Mouse (Mus musculus): ENCODE data around the gene Olfr1104. TPM values are rescaled to one million over a fixed set of nuclear protein-coding genes. Genes with fewer than 3 reads are reported as not detected.

Gene Olfr1104
- total RNA-seq (2021): not detected

- no peak for DNase-seq (ENCODE audit: low spot score in 2 of 2)
- intact Hi-C loops (cut with DNase I): no loop called here
Measured at GRCm38 (mm10) chr2:87026980-87027379, at the start of gene Olfr1104. TSS of gene Olfr1104 (minus strand) at chr2:87027080.

- intact Hi-C loops (cut with DNase I): no loop called here
- DNase-seq (ENCODE audit: low spot score in 2 of 2): no peak
Measured at GRCm38 (mm10) chr2:87075717-87076116, 48.8 kb upstream of the Olfr1104 start, which contains the start of gene Olfr1107. TSS of gene Olfr1107 (minus strand) at chr2:87075817.

GRCm38 (mm10) chr2:87052173-87052572 is 25.3 kb upstream of the Olfr1104 start, which contains the start of gene Olfr1106:
TSS of gene Olfr1106 (minus strand) at chr2:87052273.
- intact Hi-C loops (cut with DNase I): no loop called here
- DNase-seq (ENCODE audit: low spot score in 2 of 2): no peak

GRCm38 (mm10) chr2:87036431-87036830 is 9.6 kb upstream of the Olfr1104 start, which contains the start of gene Olfr1105:
TSS of gene Olfr1105 (minus strand) at chr2:87036531.
- intact Hi-C loops (cut with DNase I): no loop called here
- DNase-seq (ENCODE audit: low spot score in 2 of 2): no peak

GRCm38 (mm10) chr2:86998098-86998497 is 28.8 kb downstream of the Olfr1104 start, which contains the start of gene Olfr1102:
TSS of gene Olfr1102 (plus strand) at chr2:86998398.
- intact Hi-C loops (cut with DNase I): no loop called here
- DNase-seq (ENCODE audit: low spot score in 2 of 2): no peak

- intact Hi-C loops (cut with DNase I): no loop called here
- no peak for DNase-seq (ENCODE audit: low spot score in 2 of 2)
Measured at GRCm38 (mm10) chr2:86991121-86991520, 35.8 kb downstream of the Olfr1104 start, which contains the start of gene Olfr1101. TSS of gene Olfr1101 (minus strand) at chr2:86991221.

- intact Hi-C loops (cut with DNase I): no loop called here
- DNase-seq (ENCODE audit: low spot score in 2 of 2): no peak
Measured at GRCm38 (mm10) chr2:86979854-86980253, 47.0 kb downstream of the Olfr1104 start, which contains the start of gene Olfr1100. TSS of gene Olfr1100 (minus strand) at chr2:86979954.

Other genes with a start within 250 kb of the Olfr1104 start
- not detected for gene Olfr1093, start 244.6 kb downstream of the Olfr1104 start, total RNA-seq (2021)
- gene Olfr141, start 217.1 kb downstream of the Olfr1104 start, total RNA-seq (2021): not detected
- gene Olfr1094, start 202.4 kb downstream of the Olfr1104 start, total RNA-seq (2021): not detected
- not detected for gene Olfr1095, start 175.4 kb downstream of the Olfr1104 start, total RNA-seq (2021)
- gene Gm13723, start 152.3 kb downstream of the Olfr1104 start, total RNA-seq (2021): not detected
- not detected for gene Olfr1097, start 134.9 kb downstream of the Olfr1104 start, total RNA-seq (2021)
- gene Olfr1098, start 102.5 kb downstream of the Olfr1104 start, total RNA-seq (2021): not detected
- gene Olfr1099, start 66.4 kb downstream of the Olfr1104 start, total RNA-seq (2021): not detected
- not detected for gene Olfr1100, start 47.1 kb downstream of the Olfr1104 start, total RNA-seq (2021)
- not detected for gene Olfr1101, start 35.9 kb downstream of the Olfr1104 start, total RNA-seq (2021)
- gene Olfr1102, start 28.7 kb downstream of the Olfr1104 start, total RNA-seq (2021): not detected
- gene Olfr1105, start 9.5 kb upstream of the Olfr1104 start, total RNA-seq (2021): not detected
- gene Olfr1106, start 25.2 kb upstream of the Olfr1104 start, total RNA-seq (2021): not detected
- gene Olfr1107, start 48.7 kb upstream of the Olfr1104 start, total RNA-seq (2021): not detected
- not detected for gene Olfr1109, start 68.9 kb upstream of the Olfr1104 start, total RNA-seq (2021)
- not detected for gene Olfr259, start 87.5 kb upstream of the Olfr1104 start, total RNA-seq (2021)
- gene Olfr1110, start 113.2 kb upstream of the Olfr1104 start, total RNA-seq (2021): not detected
- not detected for gene Olfr1111, start 125.5 kb upstream of the Olfr1104 start, total RNA-seq (2021)
- not detected for gene Olfr1112, start 160.7 kb upstream of the Olfr1104 start, total RNA-seq (2021)
- gene Olfr1113, start 181.9 kb upstream of the Olfr1104 start, total RNA-seq (2021): not detected
- gene Olfr1115, start 220.9 kb upstream of the Olfr1104 start, total RNA-seq (2021): not detected
- gene Olfr1116, start 240.5 kb upstream of the Olfr1104 start, total RNA-seq (2021): not detected